Mouse (Mus musculus): ENCODE results near the gene Ptch2. TPM values are rescaled to one million over a fixed set of nuclear protein-coding genes. Genes with fewer than 3 reads are reported as not detected.

Gene Ptch2
- polyA plus RNA-seq, 1 experiment from 2014 or later: 7.4 TPM

DNA sequence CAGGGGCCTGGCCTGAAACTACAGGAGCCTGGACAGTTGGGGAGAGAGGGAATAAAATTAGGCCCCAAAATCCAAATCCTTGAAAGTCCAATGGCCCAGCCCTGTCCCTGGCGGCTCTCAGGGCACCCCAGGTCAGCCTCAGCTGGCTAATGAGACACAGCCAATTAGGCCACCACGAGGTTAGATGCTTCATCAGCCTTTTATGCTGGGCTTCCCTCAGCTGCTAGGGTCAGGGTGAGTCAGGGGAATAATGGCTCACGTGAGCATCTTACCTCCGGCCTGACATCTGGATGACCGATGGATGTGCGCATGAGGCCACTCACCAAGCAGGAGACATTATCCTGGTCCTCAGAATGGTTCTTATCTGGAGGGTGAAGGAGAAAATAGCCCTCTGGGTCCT is 34.9 kb downstream of the Ptch2 start:
- H3K9me3 ChIP-seq (replicated peaks; ENCODE audit: control insufficient read depth, low read length, poor library complexity, severe bottlenecking): no peaks in the 10 kb centered on the region
- H3K27ac ChIP-seq (ENCODE audit: low read length): no peak overlapping the region
- peaks cover 19% of the 10 kb centered on the region; the same call in 1 of the 2 replicates for H3K4me1 ChIP-seq (ENCODE audit: control insufficient read depth, insufficient read depth, low read length)
- WGBS: 51% methylated on average over 6 of the region's 6 CpGs
- H3K36me3 ChIP-seq (ENCODE audit: control insufficient read depth, insufficient read depth, low read length): peaks cover 11% of the 10 kb centered on the region
- no peaks in the 10 kb centered on the region for H3K27me3 ChIP-seq (ENCODE audit: control insufficient read depth, insufficient read depth, low read depth, low read length)
- no peak overlapping the region for H3K4me3 ChIP-seq (ENCODE audit: low read depth, low read length)
- no peak overlapping the region for H3K9ac ChIP-seq (ENCODE audit: low read depth, low read length)
- H3K4me2 ChIP-seq (ENCODE audit: low read length): no peak overlapping the region
- ATAC-seq: no peak

DNA sequence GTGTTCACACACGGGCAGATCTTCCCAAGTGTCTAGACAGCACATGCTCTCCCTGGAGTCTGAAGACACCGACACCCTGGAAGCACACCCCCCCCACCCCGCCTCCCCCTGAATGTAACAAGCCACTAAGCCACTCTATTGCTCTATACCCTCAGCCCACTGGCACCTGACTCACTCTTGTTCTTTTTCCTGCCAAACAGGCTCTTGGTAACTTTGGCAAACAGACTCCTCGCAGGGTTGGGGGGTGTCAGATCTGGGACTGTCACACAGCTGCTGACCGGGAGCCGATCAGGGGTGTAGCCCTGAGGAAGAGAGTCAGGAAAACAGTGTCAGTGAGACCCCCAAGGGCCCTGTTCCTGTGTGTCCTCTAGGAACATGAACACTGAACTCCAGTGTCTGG is 35.3 kb downstream of the Ptch2 start:
- H3K27me3 ChIP-seq (ENCODE audit: control insufficient read depth, insufficient read depth, low read depth, low read length): no peaks in the 10 kb centered on the region
- peaks cover 11% of the 10 kb centered on the region for H3K36me3 ChIP-seq (ENCODE audit: control insufficient read depth, insufficient read depth, low read length)
- peaks cover 18% of the 10 kb centered on the region; the same call in 1 of the 2 replicates for H3K4me1 ChIP-seq (ENCODE audit: control insufficient read depth, insufficient read depth, low read length)
- no peaks in the 10 kb centered on the region for H3K9me3 ChIP-seq (replicated peaks; ENCODE audit: control insufficient read depth, low read length, poor library complexity, severe bottlenecking)
- WGBS: 52% methylated on average over 6 of the region's 6 CpGs
- H3K4me3 ChIP-seq (ENCODE audit: low read depth, low read length): no peak overlapping the region
- H3K4me2 ChIP-seq (ENCODE audit: low read length): no peak overlapping the region
- no peak overlapping the region for H3K9ac ChIP-seq (ENCODE audit: low read depth, low read length)
- no peak overlapping the region for H3K27ac ChIP-seq (ENCODE audit: low read length)
- ATAC-seq: no peak

DNA sequence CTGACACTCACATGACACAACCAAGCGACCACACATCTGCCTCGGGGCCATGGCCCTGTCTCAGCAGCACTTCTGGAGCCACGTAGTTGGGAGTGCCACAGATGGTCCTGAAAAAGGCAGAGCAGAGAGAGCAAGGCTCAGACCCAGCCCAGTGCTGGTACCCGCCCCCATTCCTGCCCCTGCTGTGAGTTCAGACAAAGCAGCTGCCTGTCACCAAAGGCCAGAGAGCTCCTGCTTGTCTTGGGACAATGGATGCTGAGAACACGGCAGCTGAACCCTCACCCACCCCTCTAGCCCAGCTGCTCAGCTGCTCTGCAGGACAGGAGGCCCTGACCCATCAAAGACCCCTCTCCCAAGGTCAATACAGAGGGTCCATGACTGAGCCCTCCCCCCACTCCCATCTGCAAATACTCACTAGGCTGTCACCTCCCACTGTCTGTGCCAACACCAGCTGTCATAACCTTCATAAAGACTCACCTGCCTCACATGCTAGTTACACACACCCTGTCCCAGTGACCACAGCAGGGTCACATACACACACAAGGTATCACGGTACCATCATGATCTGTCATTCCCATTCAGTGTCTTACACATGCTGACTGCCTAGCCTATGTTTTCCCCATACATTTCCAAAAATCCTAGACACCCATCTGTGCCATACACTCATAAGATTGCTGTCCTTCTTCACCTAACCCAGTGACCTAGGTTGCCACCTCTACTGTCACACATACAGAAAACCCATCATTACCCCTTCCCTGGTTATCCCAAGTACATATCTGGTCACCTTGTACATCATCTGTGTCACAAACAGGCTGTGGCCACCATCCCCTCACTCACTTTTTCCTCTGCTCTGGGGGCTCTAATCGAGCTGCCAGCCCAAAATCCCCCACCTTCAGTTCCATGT is 36.3 kb downstream of the Ptch2 start:
- WGBS: 4% methylated on average over 7 of the region's 7 CpGs
- ATAC-seq: no peak
- no peaks in the 10 kb centered on the region for H3K27me3 ChIP-seq (ENCODE audit: control insufficient read depth, insufficient read depth, low read depth, low read length)

DNA sequence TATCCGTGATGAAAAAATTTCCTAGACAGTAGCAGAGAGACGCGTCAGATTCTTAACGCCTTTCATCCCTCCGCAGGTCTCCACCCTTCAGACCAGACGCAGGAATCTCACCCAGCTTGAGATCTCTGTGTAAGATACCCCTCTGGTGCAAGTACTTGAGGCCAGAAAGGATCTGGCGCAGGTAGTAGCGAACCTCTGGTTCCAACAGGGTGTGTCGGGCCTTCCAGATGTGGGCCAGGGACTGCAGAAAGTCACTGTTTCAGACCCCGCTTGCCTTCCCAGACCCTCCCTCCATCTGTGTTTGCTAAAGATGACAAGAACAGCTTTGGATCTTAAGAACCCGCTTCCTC is 36.9 kb downstream of the Ptch2 start:
- Histone ChIP-seq H3K4me1 (ENCODE audit: control insufficient read depth, insufficient read depth, low read length) (peaks cover 18% of the 10 kb centered on the region; the same call in 1 of the 2 replicates), H3K4me3 (ENCODE audit: low read depth, low read length) (peak overlapping the region; percentile 88), H3K27me3 (ENCODE audit: control insufficient read depth, insufficient read depth, low read depth, low read length) (no peaks in the 10 kb centered on the region), H3K27ac (ENCODE audit: low read length) (peak overlapping the region; percentile 82), H3K9me3 (replicated peaks; ENCODE audit: control insufficient read depth, low read length, poor library complexity, severe bottlenecking) (no peaks in the 10 kb centered on the region), H3K36me3 (ENCODE audit: control insufficient read depth, insufficient read depth, low read length) (peaks cover 11% of the 10 kb centered on the region), H3K4me2 (ENCODE audit: low read length) (peak overlapping the region; percentile 73), H3K9ac (ENCODE audit: low read depth, low read length) (peak overlapping the region; percentile 94)
- 6% methylated on average over 11 of the region's 11 CpGs for WGBS
- ATAC-seq: no peak

More for the DNA sequence above, 36.3 kb downstream of the Ptch2 start:
- H3K36me3 ChIP-seq (ENCODE audit: control insufficient read depth, insufficient read depth, low read length): peaks cover 11% of the 10 kb centered on the region
- no peaks in the 10 kb centered on the region for H3K9me3 ChIP-seq (replicated peaks; ENCODE audit: control insufficient read depth, low read length, poor library complexity, severe bottlenecking)
- H3K4me2 ChIP-seq (ENCODE audit: low read length): peak overlapping the region; percentile 73
- peak overlapping the region; percentile 88 for H3K4me3 ChIP-seq (ENCODE audit: low read depth, low read length)
- H3K27ac ChIP-seq (ENCODE audit: low read length): no peak overlapping the region
- H3K9ac ChIP-seq (ENCODE audit: low read depth, low read length): peak overlapping the region; percentile 94
- H3K4me1 ChIP-seq (ENCODE audit: control insufficient read depth, insufficient read depth, low read length): peaks cover 18% of the 10 kb centered on the region; the same call in 1 of the 2 replicates

DNA sequence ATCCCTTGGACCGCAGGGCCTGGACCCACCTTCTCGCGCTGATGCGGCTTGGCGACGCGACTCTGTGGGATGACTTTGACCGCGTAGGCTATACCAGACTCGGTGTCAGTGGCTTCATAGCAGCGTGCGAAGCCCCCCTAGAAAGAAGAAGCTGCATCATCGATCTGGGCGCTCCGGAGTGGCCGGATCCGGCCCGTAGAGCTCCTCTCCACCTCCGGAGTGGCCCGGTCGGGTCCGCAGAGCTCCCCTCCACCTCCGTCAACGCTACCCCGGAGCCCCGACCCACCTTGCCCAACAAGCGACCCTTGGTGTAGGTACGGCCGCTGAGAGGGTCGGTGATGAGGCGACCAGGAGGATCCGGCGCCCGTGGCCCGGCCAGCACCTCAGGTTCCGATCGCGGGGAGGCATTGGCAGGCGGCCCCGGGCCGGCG is 37.5 kb downstream of the Ptch2 start:
- peak; percentile 57 for ATAC-seq
- Histone ChIP-seq H3K9ac (ENCODE audit: low read depth, low read length) (peak overlapping the region; percentile 94), H3K27me3 (ENCODE audit: control insufficient read depth, insufficient read depth, low read depth, low read length) (no peaks in the 10 kb centered on the region), H3K27ac (ENCODE audit: low read length) (peak overlapping the region; percentile 82), H3K4me1 (ENCODE audit: control insufficient read depth, insufficient read depth, low read length) (peaks cover 18% of the 10 kb centered on the region; the same call in 1 of the 2 replicates), H3K4me3 (ENCODE audit: low read depth, low read length) (peak overlapping the region; percentile 88), H3K4me2 (ENCODE audit: low read length) (peak overlapping the region; percentile 73), H3K36me3 (ENCODE audit: control insufficient read depth, insufficient read depth, low read length) (peaks cover 6% of the 10 kb centered on the region), H3K9me3 (replicated peaks; ENCODE audit: control insufficient read depth, low read length, poor library complexity, severe bottlenecking) (no peaks in the 10 kb centered on the region)
- WGBS: under 1% methylated on average over 42 of the region's 42 CpGs

DNA sequence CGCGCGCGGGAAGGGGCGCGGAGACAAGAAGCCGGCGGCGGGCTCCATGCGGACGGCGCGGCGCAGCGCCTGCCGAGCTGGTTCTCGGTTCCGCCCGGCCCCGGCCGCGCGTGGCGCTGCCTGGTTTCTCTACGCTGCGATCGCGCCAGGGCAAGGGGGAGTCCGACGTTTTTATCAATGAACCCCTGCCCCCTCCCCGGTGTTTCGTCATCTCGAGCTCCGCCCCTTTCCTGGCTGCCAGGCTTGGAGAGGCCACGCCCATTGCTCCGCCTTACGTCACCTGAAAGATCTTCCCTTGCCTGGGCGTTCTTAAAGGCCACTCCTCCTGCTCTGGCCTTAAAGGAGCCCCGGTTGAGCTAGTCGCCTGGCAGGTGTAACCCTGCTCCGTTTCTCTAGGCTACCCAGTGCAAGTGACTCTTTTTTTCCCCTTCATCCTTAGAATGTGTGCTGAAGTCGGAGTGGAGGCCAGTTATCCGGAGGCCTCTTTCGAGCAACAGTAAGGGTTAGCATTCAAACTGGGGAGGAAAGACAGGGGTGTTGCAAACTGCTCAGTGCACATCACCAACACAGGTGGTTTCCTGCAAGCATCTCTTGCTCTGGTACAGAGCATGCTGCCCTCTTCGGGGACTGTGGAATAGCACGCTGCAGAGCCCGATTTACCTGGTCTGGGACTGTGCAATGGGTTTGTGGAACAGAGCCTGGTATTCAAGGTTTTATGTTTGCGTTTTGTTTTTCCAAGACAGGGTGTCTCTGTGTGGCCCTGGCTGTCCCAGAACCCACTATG is 38.1 kb downstream of the Ptch2 start, which contains the start of gene Plk3:
Gene Plk3 (minus strand): TSS at position 147 of the 784 bp plus-strand sequence.
- Histone ChIP-seq H3K36me3 (ENCODE audit: control insufficient read depth, insufficient read depth, low read length) (peaks cover under 1% of the 10 kb centered on the region; the same call in 1 of the 2 replicates), H3K27ac (ENCODE audit: low read length) (peak within 1 kb of the TSS; percentile 82), H3K4me2 (ENCODE audit: low read length) (peak within 1 kb of the TSS; percentile 73), H3K4me1 (ENCODE audit: control insufficient read depth, insufficient read depth, low read length) (peaks cover 18% of the 10 kb centered on the region; the same call in 1 of the 2 replicates), H3K27me3 (ENCODE audit: control insufficient read depth, insufficient read depth, low read depth, low read length) (no peaks in the 10 kb centered on the region), H3K4me3 (ENCODE audit: low read depth, low read length) (peak within 1 kb of the TSS; percentile 88), H3K9me3 (replicated peaks; ENCODE audit: control insufficient read depth, low read length, poor library complexity, severe bottlenecking) (no peaks in the 10 kb centered on the region), H3K9ac (ENCODE audit: low read depth, low read length) (peak within 1 kb of the TSS; percentile 94)
- 2% methylated on average over 23 of the region's 48 CpGs for WGBS
- peak; percentile 94 for ATAC-seq

DNA sequence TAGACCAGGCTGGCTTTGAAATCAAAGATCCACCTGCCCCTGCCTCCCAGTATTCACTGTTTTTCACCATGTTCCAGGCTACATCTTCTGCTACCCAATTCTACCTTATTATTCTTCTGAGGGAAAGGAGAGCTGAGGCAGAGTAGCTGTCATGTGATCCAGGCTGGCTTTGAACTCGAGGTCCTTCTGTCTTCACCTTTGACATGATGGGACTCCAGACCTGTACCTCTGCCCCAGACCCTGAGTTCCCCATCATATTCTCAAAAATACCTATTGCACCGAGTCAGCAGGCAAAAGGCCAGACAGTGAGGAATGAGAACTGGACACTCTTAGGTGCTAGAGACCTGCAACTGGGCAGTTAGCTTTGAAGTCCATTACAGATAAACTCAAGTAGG is 38.7 kb downstream of the Ptch2 start:
- no peaks in the 10 kb centered on the region for H3K9me3 ChIP-seq (replicated peaks; ENCODE audit: control insufficient read depth, low read length, poor library complexity, severe bottlenecking)
- peaks cover 18% of the 10 kb centered on the region; the same call in 1 of the 2 replicates for H3K4me1 ChIP-seq (ENCODE audit: control insufficient read depth, insufficient read depth, low read length)
- no peaks in the 10 kb centered on the region for H3K27me3 ChIP-seq (ENCODE audit: control insufficient read depth, insufficient read depth, low read depth, low read length)
- H3K27ac ChIP-seq (ENCODE audit: low read length): peak overlapping the region; percentile 82; the same call in 1 of the 2 replicates
- no peak overlapping the region for H3K4me3 ChIP-seq (ENCODE audit: low read depth, low read length)
- WGBS: 31% methylated on average over 2 of the region's 2 CpGs
- H3K36me3 ChIP-seq (ENCODE audit: control insufficient read depth, insufficient read depth, low read length): no peaks in the 10 kb centered on the region
- ATAC-seq: no peak
- no peak overlapping the region; the same call in 1 of the 2 replicates for H3K9ac ChIP-seq (ENCODE audit: low read depth, low read length)
- H3K4me2 ChIP-seq (ENCODE audit: low read length): peak overlapping the region; percentile 73

DNA sequence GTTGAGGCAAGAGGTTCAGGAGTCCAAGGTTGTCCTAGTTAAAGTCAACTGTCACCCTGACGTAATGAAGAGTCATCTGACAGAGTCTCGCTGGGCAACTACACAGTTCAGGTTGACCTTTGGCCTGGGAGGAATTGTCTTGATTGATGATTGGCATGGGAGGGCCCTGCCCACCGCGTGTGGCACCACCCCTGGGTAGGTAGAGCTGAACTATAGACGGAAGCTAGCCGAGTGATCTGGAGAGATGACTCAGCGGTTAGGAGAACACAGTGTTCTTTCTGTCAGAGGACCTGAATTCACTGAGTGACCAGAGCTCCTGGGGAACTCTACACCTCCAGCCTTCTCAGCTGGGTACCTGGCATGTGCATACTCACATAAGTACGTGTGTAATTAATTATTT is 40.2 kb downstream of the Ptch2 start:
- Histone ChIP-seq H3K9me3 (replicated peaks; ENCODE audit: control insufficient read depth, low read length, poor library complexity, severe bottlenecking) (no peaks in the 10 kb centered on the region), H3K27ac (ENCODE audit: low read length) (no peak overlapping the region), H3K9ac (ENCODE audit: low read depth, low read length) (no peak overlapping the region), H3K27me3 (ENCODE audit: control insufficient read depth, insufficient read depth, low read depth, low read length) (no peaks in the 10 kb centered on the region), H3K4me3 (ENCODE audit: low read depth, low read length) (no peak overlapping the region), H3K36me3 (ENCODE audit: control insufficient read depth, insufficient read depth, low read length) (no peaks in the 10 kb centered on the region), H3K4me2 (ENCODE audit: low read length) (no peak overlapping the region), H3K4me1 (ENCODE audit: control insufficient read depth, insufficient read depth, low read length) (peaks cover 18% of the 10 kb centered on the region; the same call in 1 of the 2 replicates)
- no peak for ATAC-seq
- 28% methylated on average over 8 of the region's 8 CpGs for WGBS
